Mouse (Mus musculus): ENCODE results near the gene Ppp1r11. TPM values are rescaled to one million over a fixed set of nuclear protein-coding genes. Genes with fewer than 3 reads are reported as not detected.

Ppp1r11 gene
- polyA plus RNA-seq, 1 experiment from 2014 or later, result 162 TPM

- H3K27me3 ChIP-seq, result peaks cover 16% of the 10 kb centered on the region
- no peak overlapping the region for H3K4me2 ChIP-seq
- ATAC-seq, result no peak
- H3K36me3 ChIP-seq (ENCODE audit: poor library complexity, severe bottlenecking), result no peaks in the 10 kb centered on the region
- H3K4me3 ChIP-seq, result no peak overlapping the region
- H3K9me3 ChIP-seq (replicated peaks), result no peaks in the 10 kb centered on the region
- no peak overlapping the region for H3K9ac ChIP-seq
- no peak overlapping the region for H3K27ac ChIP-seq
- H3K4me1 ChIP-seq, result no peaks in the 10 kb centered on the region
- WGBS, result 34% methylated on average over 5 of the region's 5 CpGs
Observed at GRCm38 (mm10) chr17:36982253-36983155, 31.0 kb upstream of the Ppp1r11 start.

DNA sequence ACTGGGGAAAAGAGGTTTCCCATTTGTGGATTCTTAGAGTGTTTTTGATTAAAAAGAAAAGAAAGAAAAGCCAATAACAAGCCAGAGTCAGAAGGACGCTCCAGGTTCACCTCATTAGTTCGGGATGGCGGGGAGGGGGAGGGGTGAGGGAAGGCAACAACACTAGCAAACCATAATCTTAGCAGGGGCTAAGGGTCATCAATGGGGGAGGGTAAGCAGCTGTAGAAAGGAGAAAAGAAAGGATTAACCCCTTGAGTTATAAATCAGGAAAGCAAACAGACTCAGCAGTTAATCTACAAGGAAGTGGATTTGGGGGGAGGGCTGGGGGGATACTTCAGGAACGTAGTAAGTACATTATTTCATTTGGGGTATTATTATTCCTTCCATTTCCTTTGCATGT, 30.3 kb upstream of the Ppp1r11 start:
- WGBS, result 2% methylated on average over 4 of the region's 4 CpGs
- H3K9ac ChIP-seq, result no peak overlapping the region

DNA sequence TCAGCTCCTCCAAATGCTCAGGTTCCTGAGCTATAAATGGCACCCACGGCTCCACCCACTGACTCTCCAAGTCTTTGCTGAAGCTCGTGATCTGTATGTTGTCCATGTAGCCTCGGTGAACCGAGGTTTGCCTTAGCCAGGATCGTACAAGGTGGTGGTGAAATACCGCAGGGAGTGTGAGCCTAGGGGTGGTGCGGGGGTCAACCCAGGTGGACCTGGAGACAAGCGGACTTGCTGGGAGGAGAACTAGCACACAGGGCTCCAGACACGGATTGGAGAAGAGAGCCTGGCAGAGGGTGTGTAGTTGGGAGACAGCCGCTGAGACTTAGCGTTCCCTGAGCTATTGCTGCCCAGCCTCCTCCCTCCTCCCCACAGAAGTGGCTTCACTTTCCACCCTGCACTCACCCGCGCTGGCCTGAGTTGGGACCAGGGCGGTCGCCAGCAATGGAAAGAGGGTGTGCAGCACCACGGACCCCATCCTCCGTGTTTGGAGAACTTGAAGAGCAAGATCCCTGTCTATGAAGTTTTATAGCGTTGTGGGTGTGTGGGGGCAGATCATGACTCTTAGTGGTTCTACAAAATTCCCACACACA, 29.8 kb upstream of the Ppp1r11 start, which contains the start of gene 2410137M14Rik:
Gene 2410137M14Rik (minus strand): TSS at position 17 of the 593 bp plus-strand sequence.
- 15% methylated on average over 18 of the region's 18 CpGs for WGBS
- no peak for ATAC-seq
- H3K4me2 ChIP-seq, result no peak within 1 kb of the TSS

More for the DNA sequence above, 30.3 kb upstream of the Ppp1r11 start:
- Histone ChIP-seq H3K27ac (no peak overlapping the region), H3K27me3 (peaks cover 12% of the 10 kb centered on the region; the same call in 1 of the 2 replicates), H3K4me2 (no peak overlapping the region), H3K4me1 (no peaks in the 10 kb centered on the region), H3K4me3 (no peak overlapping the region), H3K9me3 (replicated peaks) (no peaks in the 10 kb centered on the region), H3K36me3 (ENCODE audit: poor library complexity, severe bottlenecking) (no peaks in the 10 kb centered on the region)
- no peak for ATAC-seq

GRCm38 (mm10) chr17:36973271-36973787, 21.8 kb upstream of the Ppp1r11 start:
- no peak for ATAC-seq

More for the DNA sequence above, 29.8 kb upstream of the Ppp1r11 start, which contains the start of gene 2410137M14Rik:
- peaks cover 12% of the 10 kb centered on the region; the same call in 1 of the 2 replicates for H3K27me3 ChIP-seq
- H3K4me3 ChIP-seq, result no peak within 1 kb of the TSS
- no peaks in the 10 kb centered on the region for H3K9me3 ChIP-seq (replicated peaks)
- H3K27ac ChIP-seq, result no peak within 1 kb of the TSS
- no peaks in the 10 kb centered on the region for H3K36me3 ChIP-seq (ENCODE audit: poor library complexity, severe bottlenecking)
- no peak within 1 kb of the TSS for H3K9ac ChIP-seq
- H3K4me1 ChIP-seq, result no peaks in the 10 kb centered on the region

GRCm38 (mm10) chr17:36972791-36973190, 21.2 kb upstream of the Ppp1r11 start:
- Histone ChIP-seq H3K36me3 (ENCODE audit: poor library complexity, severe bottlenecking) (no peaks in the 10 kb centered on the region), H3K9ac (no peak overlapping the region), H3K4me3 (no peak overlapping the region), H3K27ac (no peak overlapping the region), H3K4me2 (no peak overlapping the region), H3K4me1 (no peaks in the 10 kb centered on the region), H3K9me3 (replicated peaks) (no peaks in the 10 kb centered on the region), H3K27me3 (no peaks in the 10 kb centered on the region)
- no peak for ATAC-seq
- 89% methylated on average over 3 of the region's 3 CpGs for WGBS

More at GRCm38 (mm10) chr17:36973271-36973787, 21.8 kb upstream of the Ppp1r11 start:
- Histone ChIP-seq H3K9ac (no peak overlapping the region), H3K4me1 (no peaks in the 10 kb centered on the region), H3K9me3 (replicated peaks) (no peaks in the 10 kb centered on the region), H3K36me3 (ENCODE audit: poor library complexity, severe bottlenecking) (no peaks in the 10 kb centered on the region), H3K4me3 (no peak overlapping the region), H3K27ac (no peak overlapping the region), H3K27me3 (no peaks in the 10 kb centered on the region), H3K4me2 (no peak overlapping the region)
- WGBS, result 76% methylated on average over 8 of the region's 8 CpGs

DNA sequence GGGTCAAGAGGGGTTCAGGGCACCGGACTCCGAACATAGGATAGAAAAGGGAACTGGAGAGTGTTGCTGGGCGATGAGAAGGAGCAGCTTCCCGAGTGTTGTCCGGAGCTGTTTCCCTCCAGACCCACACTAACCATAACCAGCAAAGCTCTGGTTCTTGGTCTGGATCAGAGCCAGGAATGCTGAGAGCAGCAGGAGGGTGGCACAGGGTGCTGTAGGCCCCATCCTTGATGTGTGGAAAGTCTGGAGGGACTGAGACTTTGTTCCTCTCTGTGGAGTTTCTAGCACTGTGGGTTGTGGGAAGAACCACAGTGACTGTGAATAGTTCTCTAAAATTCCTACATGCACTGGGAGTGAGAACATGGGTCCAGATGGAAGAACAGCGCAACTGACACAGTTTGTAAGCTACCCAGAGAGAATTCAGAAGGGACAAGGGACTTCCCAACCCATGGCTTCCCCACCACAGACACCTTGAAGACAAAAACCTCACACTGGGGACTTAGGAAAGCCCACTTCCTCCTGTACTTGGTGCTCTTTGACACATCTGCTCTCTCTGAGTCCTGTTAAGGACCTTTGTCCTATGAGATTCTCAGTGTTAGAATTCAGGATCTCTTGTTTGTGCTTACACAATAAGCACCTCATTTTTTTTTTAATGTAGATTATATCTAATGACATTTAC, 19.8 kb upstream of the Ppp1r11 start:
- no peak for ATAC-seq
- Histone ChIP-seq H3K9me3 (replicated peaks) (no peaks in the 10 kb centered on the region), H3K9ac (no peak overlapping the region), H3K27ac (no peak overlapping the region), H3K4me2 (no peak overlapping the region), H3K36me3 (ENCODE audit: poor library complexity, severe bottlenecking) (no peaks in the 10 kb centered on the region), H3K4me3 (no peak overlapping the region), H3K4me1 (no peaks in the 10 kb centered on the region), H3K27me3 (no peaks in the 10 kb centered on the region)
- 86% methylated on average over 6 of the region's 6 CpGs for WGBS

DNA sequence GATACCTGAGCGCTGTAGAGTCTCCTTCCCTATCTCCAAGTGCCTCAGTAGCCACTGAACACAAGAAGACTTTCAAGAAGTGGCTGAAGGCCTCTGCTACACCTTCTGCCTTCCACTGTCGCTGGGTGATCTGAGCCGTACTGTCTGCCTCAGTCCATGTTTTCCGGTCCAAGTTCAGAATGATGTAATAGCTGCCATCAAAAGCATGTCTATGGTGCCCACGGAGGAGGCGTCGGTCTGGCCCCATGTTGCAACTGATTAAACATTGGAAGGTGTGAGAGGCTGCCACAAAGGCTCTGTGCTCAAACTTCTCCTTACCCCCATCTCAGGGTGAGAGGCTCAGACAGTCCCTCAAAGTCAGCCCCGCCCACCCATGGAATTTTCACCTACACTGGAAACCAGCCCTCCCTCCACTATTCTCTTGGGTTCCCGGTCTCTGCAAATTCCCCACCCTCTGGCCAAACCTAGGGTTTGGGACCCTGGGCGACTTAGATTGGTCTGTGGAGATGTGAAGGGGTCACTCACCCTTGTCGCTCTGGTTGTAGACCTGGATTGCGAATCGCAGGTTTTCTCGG, 18.9 kb upstream of the Ppp1r11 start:
- Histone ChIP-seq H3K9ac (no peak overlapping the region), H3K4me2 (no peak overlapping the region), H3K4me1 (no peaks in the 10 kb centered on the region), H3K27ac (no peak overlapping the region), H3K36me3 (ENCODE audit: poor library complexity, severe bottlenecking) (no peaks in the 10 kb centered on the region), H3K4me3 (no peak overlapping the region), H3K9me3 (replicated peaks) (no peaks in the 10 kb centered on the region), H3K27me3 (no peaks in the 10 kb centered on the region)
- WGBS, result 87% methylated on average over 14 of the region's 14 CpGs
- ATAC-seq, result no peak

DNA sequence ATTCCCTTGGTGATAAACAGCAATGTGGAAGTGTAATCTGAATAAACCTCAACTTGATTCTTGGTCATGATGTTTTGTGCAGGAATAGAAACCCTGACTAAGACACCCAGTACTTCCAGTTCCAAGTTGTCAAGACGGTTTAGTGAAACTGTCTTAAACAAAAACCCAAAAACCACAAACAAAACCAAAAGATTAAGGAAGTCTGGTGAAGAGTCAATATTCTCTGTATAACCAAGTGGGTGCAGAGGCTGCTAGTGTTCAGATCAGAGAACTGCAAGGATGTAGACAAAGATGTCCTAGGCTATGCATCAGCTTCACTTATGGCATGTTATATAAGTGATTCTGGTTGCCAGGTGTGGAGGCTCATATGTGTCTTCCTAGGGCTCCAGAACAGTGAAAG, 15.3 kb upstream of the Ppp1r11 start:
- Histone ChIP-seq H3K4me3 (no peak overlapping the region), H3K36me3 (ENCODE audit: poor library complexity, severe bottlenecking) (no peaks in the 10 kb centered on the region), H3K27ac (no peak overlapping the region), H3K27me3 (no peaks in the 10 kb centered on the region), H3K9me3 (replicated peaks) (no peaks in the 10 kb centered on the region), H3K4me1 (no peaks in the 10 kb centered on the region), H3K9ac (no peak overlapping the region), H3K4me2 (no peak overlapping the region)
- no peak for ATAC-seq
- WGBS, result 84% methylated on average over 1 of the region's 1 CpGs

DNA sequence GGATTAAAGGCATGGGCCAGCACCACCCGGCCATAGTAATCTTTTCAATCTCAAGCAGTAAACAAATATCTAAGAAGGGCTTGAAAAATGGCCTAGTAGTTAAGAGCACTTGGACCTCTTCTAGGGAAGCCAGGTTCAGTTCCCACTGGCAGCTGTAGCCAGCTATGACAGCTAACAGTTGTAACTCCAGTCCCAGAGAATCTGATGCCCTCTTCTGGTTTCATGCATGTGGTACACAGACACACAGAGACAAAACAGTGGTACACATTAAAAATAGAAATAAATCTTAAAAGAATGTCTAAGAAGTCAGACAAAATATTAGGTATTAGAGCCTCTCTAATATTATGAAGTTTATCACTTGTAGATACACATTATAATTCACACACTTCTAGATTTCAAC, 9.6 kb upstream of the Ppp1r11 start:
- Histone ChIP-seq H3K4me3 (no peak overlapping the region), H3K27ac (no peak overlapping the region), H3K27me3 (no peaks in the 10 kb centered on the region), H3K4me1 (peaks cover 23% of the 10 kb centered on the region), H3K9me3 (replicated peaks) (no peaks in the 10 kb centered on the region), H3K9ac (no peak overlapping the region), H3K36me3 (ENCODE audit: poor library complexity, severe bottlenecking) (peaks cover 5% of the 10 kb centered on the region; the same call in 1 of the 2 replicates), H3K4me2 (no peak overlapping the region)
- WGBS, result 76% methylated on average over 1 of the region's 1 CpGs
- no peak for ATAC-seq

GRCm38 (mm10) chr17:36958884-36959283, 7.3 kb upstream of the Ppp1r11 start:
- Histone ChIP-seq H3K4me3 (peak overlapping the region; percentile 56), H3K4me1 (peaks cover 23% of the 10 kb centered on the region), H3K4me2 (peak overlapping the region; percentile 83), H3K9me3 (replicated peaks) (no peaks in the 10 kb centered on the region), H3K27ac (peak overlapping the region; percentile 44; the same call in 1 of the 2 replicates), H3K36me3 (ENCODE audit: poor library complexity, severe bottlenecking) (peaks cover 14% of the 10 kb centered on the region; the same call in 1 of the 2 replicates), H3K9ac (peak overlapping the region; percentile 73), H3K27me3 (no peaks in the 10 kb centered on the region)
- no peak; the same call in 1 of the 2 replicates for ATAC-seq
- 13% methylated on average over 12 of the region's 12 CpGs for WGBS

DNA sequence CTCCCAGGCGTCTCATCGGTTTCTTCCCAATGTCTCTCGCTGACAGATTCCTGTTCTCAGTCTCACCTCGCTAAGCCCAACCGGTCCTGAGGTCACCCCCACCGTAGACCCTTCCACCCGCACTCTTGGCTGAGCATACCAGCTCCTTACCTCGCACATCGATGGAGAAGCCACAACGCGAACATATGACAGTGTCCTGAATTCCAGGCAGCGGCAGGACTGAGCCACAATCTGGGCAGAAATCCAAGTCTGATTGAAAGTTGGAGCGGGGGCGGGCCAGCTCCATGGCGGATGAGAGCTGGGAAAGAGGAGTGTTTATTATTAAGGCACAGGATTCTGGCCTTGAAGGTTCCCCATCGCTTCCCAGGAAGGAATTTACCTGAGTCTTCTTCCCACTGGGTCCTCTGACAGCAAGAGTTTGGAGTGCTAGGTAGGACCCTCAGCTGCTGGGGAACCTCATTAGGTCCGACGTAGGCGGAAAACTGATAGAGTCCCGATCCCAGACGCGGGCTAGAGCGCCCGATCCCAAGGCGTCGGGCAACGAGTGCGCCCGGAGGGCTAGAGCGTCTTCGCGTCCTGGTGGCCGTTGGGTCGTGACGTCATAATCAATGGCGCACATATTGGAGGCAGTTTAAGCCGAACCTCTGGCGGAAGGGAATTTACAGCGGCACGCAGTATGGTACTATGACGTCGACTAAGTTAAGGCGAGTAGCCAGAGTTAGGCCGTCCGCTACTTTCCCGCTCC, 6.6 kb upstream of the Ppp1r11 start, which contains the start of the genes Znrd1 and Znrd1as:
Gene Znrd1 (minus strand): TSS at position 561 of the 745 bp plus-strand sequence.
Gene Znrd1as (plus strand): TSS at position 594 of the 745 bp plus-strand sequence.
- Histone ChIP-seq H3K36me3 (ENCODE audit: poor library complexity, severe bottlenecking) (peaks cover 14% of the 10 kb centered on the region; the same call in 1 of the 2 replicates), H3K9me3 (replicated peaks) (no peaks in the 10 kb centered on the region), H3K4me3 (peak within 1 kb of the TSS; percentile 56), H3K27me3 (no peaks in the 10 kb centered on the region), H3K27ac (peak within 1 kb of the TSS; percentile 55), H3K4me2 (peak within 1 kb of the TSS; percentile 83), H3K9ac (peak within 1 kb of the TSS; percentile 73), H3K4me1 (peaks cover 23% of the 10 kb centered on the region)
- WGBS, result under 1% methylated on average over 46 of the region's 46 CpGs
- peak; percentile 99 for ATAC-seq

Measured in forebrain, embryonic 13.5 days (tissue).